Mouse (Mus musculus): ENCODE results near the gene Slc35e3. TPM values are rescaled to one million over a fixed set of nuclear protein-coding genes. Genes with fewer than 3 reads are reported as not detected.

The Slc35e3 gene
- total RNA-seq, 4 experiments from 2014 or later: 29.2 to 31.7 (median 30.3) TPM

- no peak for DNase-seq (ENCODE audit: low spot score in 2 of 2)
These were observed 45.7 kb downstream of the Slc35e3 start for GRCm38 (mm10) chr10:117700450-117700849.

- no peak for DNase-seq (ENCODE audit: low spot score in 2 of 2)
These were observed 46.3 kb downstream of the Slc35e3 start for GRCm38 (mm10) chr10:117699914-117700313.

- no peak for DNase-seq (ENCODE audit: low spot score in 2 of 2)
These were observed 47.6 kb downstream of the Slc35e3 start for GRCm38 (mm10) chr10:117698313-117699138.

- DNase-seq (ENCODE audit: low spot score in 2 of 2): no peak
These were observed 48.5 kb downstream of the Slc35e3 start for GRCm38 (mm10) chr10:117697561-117698115.

GRCm38 (mm10) chr10:117696827-117697560, 49.2 kb downstream of the Slc35e3 start:
- no peak for DNase-seq (ENCODE audit: low spot score in 2 of 2)

GRCm38 (mm10) chr10:117696021-117696826, 49.9 kb downstream of the Slc35e3 start:
- no peak for DNase-seq (ENCODE audit: low spot score in 2 of 2)

- no peak for DNase-seq (ENCODE audit: low spot score in 2 of 2)
These were observed 50.6 kb downstream of the Slc35e3 start for GRCm38 (mm10) chr10:117695605-117696004.

- no peak for DNase-seq (ENCODE audit: low spot score in 2 of 2)
These were observed 51.1 kb downstream of the Slc35e3 start for GRCm38 (mm10) chr10:117695027-117695426.

- DNase-seq (ENCODE audit: low spot score in 2 of 2): no peak
These were observed 51.8 kb downstream of the Slc35e3 start for GRCm38 (mm10) chr10:117694255-117694953.

- DNase-seq (ENCODE audit: low spot score in 2 of 2): no peak
These were observed 53.2 kb downstream of the Slc35e3 start for GRCm38 (mm10) chr10:117692953-117693352.

- no peak for DNase-seq (ENCODE audit: low spot score in 2 of 2)
These were observed 54.0 kb downstream of the Slc35e3 start for GRCm38 (mm10) chr10:117692173-117692572.

GRCm38 (mm10) chr10:117691389-117691968, 54.7 kb downstream of the Slc35e3 start:
- no peak for DNase-seq (ENCODE audit: low spot score in 2 of 2)

GRCm38 (mm10) chr10:117690770-117691296, 55.3 kb downstream of the Slc35e3 start:
- DNase-seq (ENCODE audit: low spot score in 2 of 2): no peak

- no peak for DNase-seq (ENCODE audit: low spot score in 2 of 2)
These were observed 56.1 kb downstream of the Slc35e3 start for GRCm38 (mm10) chr10:117690101-117690352.

- DNase-seq (ENCODE audit: low spot score in 2 of 2): no peak
These were observed 56.7 kb downstream of the Slc35e3 start for GRCm38 (mm10) chr10:117689297-117690100.

- DNase-seq (ENCODE audit: low spot score in 2 of 2): no peak
These were observed 57.7 kb downstream of the Slc35e3 start for GRCm38 (mm10) chr10:117688204-117689151.

GRCm38 (mm10) chr10:117687577-117687976, 58.6 kb downstream of the Slc35e3 start:
- no peak for DNase-seq (ENCODE audit: low spot score in 2 of 2)

GRCm38 (mm10) chr10:117687018-117687417, 59.1 kb downstream of the Slc35e3 start:
- no peak for DNase-seq (ENCODE audit: low spot score in 2 of 2)

Measured in left cerebral cortex, adult 8-10 months (tissue).